Mouse (Mus musculus) monocyte, adult 2 months (primary cell): ENCODE data around the gene Pdgfa.

Experiments used
- DNase-seq, 2 experiments: peaks; one replicate each; pipeline ENCODE4 v3.0.0; 2022; ENCODE audit warnings: low spot score in 2 of 2, low read depth in 1 of 2

Pdgfa gene

GRCm38 (mm10) chr5:138997171-138997788 lies at the start of gene Pdgfa:
Gene Pdgfa (minus strand): TSS chr5:138997370.
- DNase-seq = no peak

GRCm38 (mm10) chr5:139046636-139047035 lies 49.5 kb upstream of the Pdgfa start:
- no peak for DNase-seq

GRCm38 (mm10) chr5:139043546-139043945 lies 46.4 kb upstream of the Pdgfa start:
- DNase-seq = no peak

GRCm38 (mm10) chr5:139042299-139042698 lies 45.1 kb upstream of the Pdgfa start:
- DNase-seq = no peak

- no peak for DNase-seq
Observed at GRCm38 (mm10) chr5:139035171-139035570, 38.0 kb upstream of the Pdgfa start.

GRCm38 (mm10) chr5:139034746-139035145 lies 37.6 kb upstream of the Pdgfa start:
- DNase-seq = no peak

GRCm38 (mm10) chr5:139033406-139034317 lies 36.5 kb upstream of the Pdgfa start:
- DNase-seq = no peak

GRCm38 (mm10) chr5:139027603-139028002 lies 30.4 kb upstream of the Pdgfa start:
- no peak for DNase-seq

GRCm38 (mm10) chr5:139024351-139025105 lies 27.4 kb upstream of the Pdgfa start:
- DNase-seq = peak; percentile 40 to 45

- no peak for DNase-seq
Observed at GRCm38 (mm10) chr5:139020595-139020994, 23.4 kb upstream of the Pdgfa start.

GRCm38 (mm10) chr5:139017371-139018124 lies 20.4 kb upstream of the Pdgfa start:
- DNase-seq = peak in 1 of 2 experiments; percentile 63

GRCm38 (mm10) chr5:139015097-139015496 lies 17.9 kb upstream of the Pdgfa start:
- DNase-seq = no peak

- no peak for DNase-seq
Observed at GRCm38 (mm10) chr5:139010649-139011048, 13.5 kb upstream of the Pdgfa start.

GRCm38 (mm10) chr5:139007141-139007775 lies 10.1 kb upstream of the Pdgfa start:
- DNase-seq = no peak

GRCm38 (mm10) chr5:139004588-139004987 lies 7.4 kb upstream of the Pdgfa start:
- no peak for DNase-seq

- no peak for DNase-seq
Observed at GRCm38 (mm10) chr5:138999716-139000115, 2.5 kb upstream of the Pdgfa start.

GRCm38 (mm10) chr5:138997936-138998580 lies 888 bp upstream of the Pdgfa start:
- DNase-seq = no peak

GRCm38 (mm10) chr5:138996322-138997073 lies 672 bp downstream of the Pdgfa start:
- no peak for DNase-seq

GRCm38 (mm10) chr5:138995721-138996311 lies 1.4 kb downstream of the Pdgfa start:
- peak in 1 of 2 experiments; percentile 33 for DNase-seq
